Mouse (Mus musculus) kidney, postnatal 36 days (tissue): ENCODE data around the gene Pcyt1a.
"Not testable (repeated sequence)": the region's sequence is repeated elsewhere in the genome, so short reads cannot be mapped to it uniquely, and the experiment has no call there.

Experiments used
- DNase-seq, 2 experiments: peaks; one replicate each; pipeline ENCODE4 v3.0.0; 2021 to 2022; ENCODE audit warnings: mixed read lengths in 2 of 2

Pcyt1a gene

GRCm38 (mm10) chr16:32434066-32434465 lies 3.3 kb downstream of the Pcyt1a start:
- peak; percentile 38 to 43 for DNase-seq

- DNase-seq: no peak
Measured at GRCm38 (mm10) chr16:32434691-32435090, 4.0 kb downstream of the Pcyt1a start.

- DNase-seq: no peak
Measured at GRCm38 (mm10) chr16:32436657-32437056, 5.9 kb downstream of the Pcyt1a start.

GRCm38 (mm10) chr16:32437266-32437665 lies 6.5 kb downstream of the Pcyt1a start:
- DNase-seq: peak; percentile 29 to 54

- no peak for DNase-seq
Measured at GRCm38 (mm10) chr16:32441432-32441831, 10.7 kb downstream of the Pcyt1a start.

GRCm38 (mm10) chr16:32444615-32445014 lies 13.9 kb downstream of the Pcyt1a start:
- DNase-seq: not testable (repeated sequence)

- DNase-seq: peak; percentile 26 to 72
Measured at GRCm38 (mm10) chr16:32445558-32445957, 14.8 kb downstream of the Pcyt1a start.

GRCm38 (mm10) chr16:32446563-32447138 lies 15.9 kb downstream of the Pcyt1a start:
- DNase-seq: no peak

GRCm38 (mm10) chr16:32449665-32450064 lies 18.9 kb downstream of the Pcyt1a start:
- no peak for DNase-seq

- DNase-seq: no peak
Measured at GRCm38 (mm10) chr16:32450133-32450532, 19.4 kb downstream of the Pcyt1a start.

- DNase-seq: no peak
Measured at GRCm38 (mm10) chr16:32453102-32453501, 22.4 kb downstream of the Pcyt1a start.

- DNase-seq: no peak
Measured at GRCm38 (mm10) chr16:32454646-32455045, 23.9 kb downstream of the Pcyt1a start.

GRCm38 (mm10) chr16:32456086-32456485 lies 25.4 kb downstream of the Pcyt1a start:
- no peak for DNase-seq

- DNase-seq: peak; percentile 34 to 41
Measured at GRCm38 (mm10) chr16:32456761-32457160, 26.0 kb downstream of the Pcyt1a start.

- DNase-seq: peak; percentile 81 to 91
Measured at GRCm38 (mm10) chr16:32457589-32458386, 27.1 kb downstream of the Pcyt1a start.

GRCm38 (mm10) chr16:32460518-32460917 lies 29.8 kb downstream of the Pcyt1a start:
- DNase-seq: peak in 1 of 2 experiments; percentile 28

GRCm38 (mm10) chr16:32461713-32462112 lies 31.0 kb downstream of the Pcyt1a start:
- DNase-seq: no peak

- DNase-seq: no peak
Measured at GRCm38 (mm10) chr16:32462950-32463349, 32.2 kb downstream of the Pcyt1a start.

GRCm38 (mm10) chr16:32463426-32463825 lies 32.7 kb downstream of the Pcyt1a start:
- DNase-seq: no peak

- DNase-seq: no peak
Measured at GRCm38 (mm10) chr16:32464908-32465307, 34.2 kb downstream of the Pcyt1a start.

GRCm38 (mm10) chr16:32468488-32468887 lies 37.8 kb downstream of the Pcyt1a start:
- no peak for DNase-seq

- no peak for DNase-seq
Measured at GRCm38 (mm10) chr16:32469404-32470105, 38.8 kb downstream of the Pcyt1a start.

- peak; percentile 43 to 46 for DNase-seq
Measured at GRCm38 (mm10) chr16:32472276-32473015, 41.7 kb downstream of the Pcyt1a start.
